8 mouse cellular contexts compared by ENCODE assay signal in the genomic region with DNA sequence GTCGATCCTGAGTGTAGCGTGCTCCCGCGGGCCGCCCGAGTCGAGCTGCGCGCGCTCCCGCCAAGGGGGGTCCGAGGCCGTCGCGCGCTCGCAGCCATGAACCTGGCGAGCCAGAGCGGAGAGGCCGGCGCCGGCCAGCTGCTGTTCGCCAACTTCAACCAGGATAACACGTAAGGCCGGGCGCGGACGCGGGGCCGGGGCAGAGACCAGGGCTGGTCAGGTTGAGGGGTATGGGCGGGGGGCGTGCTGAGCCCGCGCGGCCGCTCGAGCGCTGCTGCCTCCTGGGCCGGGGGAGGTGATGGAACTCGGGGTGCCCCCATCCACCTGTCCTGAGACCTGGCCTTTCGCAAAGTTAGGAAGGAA. TPM values are rescaled to one million over a fixed set of nuclear protein-coding genes. Genes with fewer than 3 reads are reported as not detected.
DNase-seq lines count a peak whose midpoint lies in the region; ATAC-seq and TF ChIP-seq lines count a peak whose summit lies in the region.

No protein-coding gene starts in this region.

- peak; percentile 71 for ATAC-seq in kidney, embryonic 14.5 days (ENCODE audit: low FRiP score, low TSS enrichment)
- ATAC-seq in hindbrain, embryonic 11.5 days (ENCODE audit: low FRiP score) = peak; percentile 79
- peak; percentile 92 for ATAC-seq in midbrain, embryonic 13.5 days

- TF ChIP-seq CTCF in bone marrow, adult 2 months (IDR thresholded peaks at IDR 0.05; ENCODE audit: control insufficient read depth, insufficient read depth, low read length) = no peak

- peak overlapping the region; percentile 97 for H3K4me3 ChIP-seq in kidney, embryonic 14.5 days (ENCODE audit: low read length)
- peak overlapping the region; percentile 79 for H3K4me3 ChIP-seq in bone marrow, adult 2 months (replicated peaks; ENCODE audit: control insufficient read depth, low read depth, low read length)
- peak overlapping the region; percentile 80 for H3K4me3 ChIP-seq in hindbrain, embryonic 11.5 days (ENCODE audit: low read depth, low read length)
- H3K4me3 ChIP-seq in midbrain, embryonic 13.5 days (replicated peaks) = peak overlapping the region; percentile 93

- peak overlapping the region; percentile 90 for H3K9ac ChIP-seq in kidney, embryonic 14.5 days (ENCODE audit: low read depth, low read length)
- peak overlapping the region; percentile 83 for H3K9ac ChIP-seq in hindbrain, embryonic 11.5 days (ENCODE audit: low read depth, low read length)
- H3K9ac ChIP-seq in midbrain, embryonic 13.5 days (replicated peaks) = peak overlapping the region; percentile 93

- H3K4me1 ChIP-seq in kidney, embryonic 14.5 days (ENCODE audit: control insufficient read depth, insufficient read depth, low read length) = peaks cover 6% of the 10 kb centered on the region; the same call in 1 of the 2 replicates
- peaks cover 3% of the 10 kb centered on the region for H3K4me1 ChIP-seq in bone marrow, adult 2 months (ENCODE audit: control insufficient read depth, insufficient read depth, low read length)
- H3K4me1 ChIP-seq in hindbrain, embryonic 11.5 days (replicated peaks; ENCODE audit: control insufficient read depth, insufficient read depth, low read length) = 0 out of 2 replicates have a peak, but pooled peaks cover 4% of the 10 kb centered on the region
- H3K4me1 ChIP-seq in midbrain, embryonic 13.5 days (replicated peaks) = peaks cover 22% of the 10 kb centered on the region

- no peaks in the 10 kb centered on the region for H3K9me3 ChIP-seq in kidney, embryonic 14.5 days (ENCODE audit: control insufficient read depth, low read length)
- H3K9me3 ChIP-seq in hindbrain, embryonic 11.5 days (ENCODE audit: control insufficient read depth, low read length) = no peaks in the 10 kb centered on the region
- H3K9me3 ChIP-seq in midbrain, embryonic 13.5 days = no peaks in the 10 kb centered on the region

- WGBS in kidney, embryonic 14.5 days = under 1% methylated on average over 41 of the region's 41 CpGs
- WGBS in bone marrow, adult 2 months = under 1% methylated on average over 41 of the region's 41 CpGs
- WGBS in hindbrain, embryonic 11.5 days = under 1% methylated on average over 29 of the region's 41 CpGs
- 1% methylated on average over 28 of the region's 41 CpGs for WGBS in midbrain, embryonic 13.5 days

- peaks cover 16% of the 10 kb centered on the region for H3K36me3 ChIP-seq in kidney, embryonic 14.5 days (ENCODE audit: control insufficient read depth, insufficient read depth, low read length)
- H3K36me3 ChIP-seq in hindbrain, embryonic 11.5 days (ENCODE audit: control insufficient read depth, insufficient read depth, low read length) = no peaks in the 10 kb centered on the region
- H3K36me3 ChIP-seq in midbrain, embryonic 13.5 days = peaks cover 23% of the 10 kb centered on the region

- H3K27ac ChIP-seq in kidney, embryonic 14.5 days (ENCODE audit: low read depth, low read length) = peak overlapping the region; percentile 85
- peak overlapping the region; percentile 87 for H3K27ac ChIP-seq in bone marrow, adult 2 months (ENCODE audit: control insufficient read depth, insufficient read depth, low read depth, low read length, poor library complexity)
- H3K27ac ChIP-seq in hindbrain, embryonic 11.5 days (ENCODE audit: low read depth, low read length) = peak overlapping the region; percentile 71
- H3K27ac ChIP-seq in midbrain, embryonic 13.5 days = peak overlapping the region; percentile 80

- H3K27me3 ChIP-seq in kidney, embryonic 14.5 days (ENCODE audit: control insufficient read depth, insufficient read depth, low read length) = no peaks in the 10 kb centered on the region
- H3K27me3 ChIP-seq in hindbrain, embryonic 11.5 days (ENCODE audit: control insufficient read depth, insufficient read depth, low read length) = no peaks in the 10 kb centered on the region
- H3K27me3 ChIP-seq in midbrain, embryonic 13.5 days = no peaks in the 10 kb centered on the region

- peak overlapping the region; percentile 55 for H3K4me2 ChIP-seq in kidney, embryonic 14.5 days (replicated peaks; ENCODE audit: low read depth, low read length)
- H3K4me2 ChIP-seq in hindbrain, embryonic 11.5 days (replicated peaks; ENCODE audit: low read depth, low read length) = peak overlapping the region; percentile 84
- peak overlapping the region; percentile 78 for H3K4me2 ChIP-seq in midbrain, embryonic 13.5 days (replicated peaks)

- no peak for TF ChIP-seq POLR2A in bone marrow, adult 2 months (IDR thresholded peaks at IDR 0.05; ENCODE audit: borderline replicate concordance, control insufficient read depth, low read depth, low read length)

- no peak for DNase-seq in kidney, adult 9 months
- DNase-seq in hindbrain, embryonic 11.5 days (ENCODE audit: low spot score) = no peak
- DNase-seq in c-Kit-positive CD71-positive TER-119-positive erythroid progenitor cells, embryonic 14.5 days (ENCODE audit: low spot score) = no peak
- no peak for DNase-seq in urinary bladder, postnatal 10 days (ENCODE audit: low spot score)
- no peak for DNase-seq in embryo, embryonic 11 days

RNA-seq across cellular contexts. Expression of gene Wipi2, which starts 2.1 kb away (rescaled TPM):
- 36.4 and 59.2 TPM in 2 replicates for polyA plus RNA-seq in kidney, embryonic 14.5 days (2014; fragmentation: Nextera tagmentation; extraction: Ambion mirVana)
- polyA plus RNA-seq in bone marrow, adult 2 months (2011; ENCODE audit: insufficient read depth, insufficient read length, low replicate concordance, missing spikeins) = 29.4 and 41.8 TPM in 2 replicates
- 43.3 and 52.0 TPM in 2 replicates for polyA plus RNA-seq in hindbrain, embryonic 11.5 days (2014; fragmentation: Nextera tagmentation; extraction: Ambion mirVana)
- 46.8 and 51.2 TPM in 2 replicates for polyA plus RNA-seq in midbrain, embryonic 13.5 days (2015; fragmentation: Nextera tagmentation; extraction: Ambion mirVana)

RNA-seq across cellular contexts. Expression of gene Mmd2, which starts 21.0 kb away (rescaled TPM):
- 0.14 TPM in 1 of 2 replicates, not detected in the other for polyA plus RNA-seq in kidney, embryonic 14.5 days (2014; fragmentation: Nextera tagmentation; extraction: Ambion mirVana)
- not detected in 2 replicates for polyA plus RNA-seq in bone marrow, adult 2 months (2011; ENCODE audit: insufficient read depth, insufficient read length, low replicate concordance, missing spikeins)
- 5.0 TPM in 2 replicates for polyA plus RNA-seq in hindbrain, embryonic 11.5 days (2014; fragmentation: Nextera tagmentation; extraction: Ambion mirVana)
- 22.0 and 25.0 TPM in 2 replicates for polyA plus RNA-seq in midbrain, embryonic 13.5 days (2015; fragmentation: Nextera tagmentation; extraction: Ambion mirVana)
